Mouse (Mus musculus): ENCODE results near the gene Pde4b.

DNA sequence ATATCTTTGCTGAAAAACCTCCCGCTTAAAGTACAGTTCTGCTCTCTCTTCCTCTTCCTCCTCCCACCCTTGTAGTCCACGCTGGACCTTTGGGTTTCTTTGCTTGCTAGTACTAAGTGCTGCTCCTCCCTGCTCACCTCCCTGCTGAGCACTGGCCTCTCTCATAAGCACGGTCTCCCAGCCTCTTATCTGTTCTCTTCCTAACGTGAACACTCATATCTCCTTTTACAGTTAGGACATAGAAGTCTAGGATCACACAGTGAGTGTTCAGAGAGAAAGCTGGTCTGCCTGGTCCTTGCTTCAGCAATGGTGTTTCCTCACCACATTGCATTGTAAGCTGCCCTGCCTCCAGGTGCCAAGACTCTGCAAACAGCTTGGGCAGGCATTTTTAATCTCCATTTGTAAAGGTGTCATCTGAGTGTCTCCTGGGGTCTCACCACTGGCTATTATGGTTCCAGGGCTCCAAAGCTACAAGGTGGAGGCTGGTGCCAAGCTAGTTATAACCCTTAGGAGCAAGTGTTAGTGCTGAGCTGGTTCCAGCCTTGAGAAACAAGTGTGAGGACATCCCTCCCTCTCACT, 480.4 kb downstream of the Pde4b start:
- no peak for TF ChIP-seq CTCF (IDR thresholded peaks at IDR 0.05; ENCODE audit: borderline replicate concordance, insufficient read depth, low read depth, low read length)
- TF ChIP-seq POLR2A (IDR thresholded peaks at IDR 0.05; ENCODE audit: borderline replicate concordance, insufficient read depth, low read length), result no peak
